Comparison of ENCODE assay signal across 9 mouse cellular contexts in the genomic region with DNA sequence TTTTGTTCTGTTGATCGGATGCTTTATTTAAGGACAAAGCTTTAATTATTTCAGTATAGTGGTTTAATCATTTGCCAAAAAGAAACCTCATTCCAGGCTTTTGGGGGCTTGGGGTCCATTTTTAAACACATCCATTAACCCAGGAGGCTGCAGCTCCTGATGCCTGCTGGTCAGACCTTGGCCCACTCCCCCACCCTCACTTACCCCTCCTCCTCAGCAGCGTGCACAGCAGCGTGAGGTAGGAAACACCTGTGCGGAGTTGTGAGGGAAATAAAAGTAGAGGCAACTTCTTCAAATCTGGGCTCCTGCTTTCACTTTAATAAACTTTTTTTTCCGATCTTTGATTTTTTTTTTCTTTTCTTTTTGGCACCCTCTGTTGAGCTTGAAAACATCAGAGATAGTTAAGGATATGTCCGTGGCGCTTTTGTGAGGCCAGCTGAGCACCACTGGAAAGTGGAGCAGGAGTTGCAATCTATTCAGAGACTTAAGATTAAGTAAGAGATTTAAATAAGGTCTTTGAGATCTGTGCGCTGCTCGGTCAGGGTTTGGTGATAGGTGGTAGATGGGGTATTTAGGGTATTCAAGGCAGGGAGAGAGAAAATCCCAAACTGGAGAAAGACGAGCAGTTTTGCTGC.
DNase-seq lines count a peak whose midpoint lies in the region; ATAC-seq and TF ChIP-seq lines count a peak whose summit lies in the region.
"Had no signal": no experiment of that assay in that cellular context is flagged by ENCODE, and none has a peak within 500 bp of the region (broad histone marks: within the 10 kb centered on the region; RNA-seq: fewer than 3 reads in every experiment).

No protein-coding gene starts in this region.

- TF ChIP-seq CTCF in lung, embryonic 14.5 days (IDR thresholded peaks at IDR 0.05; ENCODE audit: low read depth) = no peak

- DNase-seq in cerebellum, adult 18-20 months = peak; percentile 45 to 48
- no peak for DNase-seq in cerebellum, adult 11 months
- DNase-seq in lung, embryonic 14.5 days = peak; percentile 30
- no peak for DNase-seq in lung, postnatal 25 days (ENCODE audit: low spot score)
- DNase-seq in hindbrain, embryonic 10.5 days (ENCODE audit: low spot score) = no peak
- no peak for DNase-seq in layer of hippocampus, postnatal 14 days (ENCODE audit: low spot score in 2 of 2)
- DNase-seq in right cerebral cortex, postnatal 36 days (ENCODE audit: low spot score in 2 of 2) = no peak
- DNase-seq: kidney, postnatal 25 days had no signal

- H3K36me3 ChIP-seq in lung, embryonic 14.5 days (ENCODE audit: insufficient read depth) = no peaks in the 10 kb centered on the region
- H3K36me3 ChIP-seq in hindbrain, embryonic 10.5 days = no peaks in the 10 kb centered on the region
- no peaks in the 10 kb centered on the region for H3K36me3 ChIP-seq in neural tube, embryonic 12.5 days

- ATAC-seq in lung, embryonic 14.5 days (ENCODE audit: insufficient read depth) = peak; percentile 62; the same call in 1 of the 2 replicates
- no peak for ATAC-seq in neural tube, embryonic 12.5 days (ENCODE audit: low FRiP score, low read depth)

- peak overlapping the region; percentile 35; the same call in 1 of the 2 replicates for H3K9ac ChIP-seq in lung, embryonic 14.5 days
- no peak overlapping the region for H3K9ac ChIP-seq in neural tube, embryonic 12.5 days

- H3K4me1 ChIP-seq in lung, embryonic 14.5 days (ENCODE audit: insufficient read depth) = no peaks in the 10 kb centered on the region
- H3K4me1 ChIP-seq in hindbrain, embryonic 10.5 days (replicated peaks) = peaks cover 51% of the 10 kb centered on the region
- peaks cover 31% of the 10 kb centered on the region for H3K4me1 ChIP-seq in neural tube, embryonic 12.5 days

- no peaks in the 10 kb centered on the region for H3K9me3 ChIP-seq in lung, embryonic 14.5 days (ENCODE audit: low read depth, low read length)
- no peaks in the 10 kb centered on the region for H3K9me3 ChIP-seq in hindbrain, embryonic 10.5 days
- no peaks in the 10 kb centered on the region for H3K9me3 ChIP-seq in neural tube, embryonic 12.5 days

- peak overlapping the region; percentile 25; the same call in 1 of the 2 replicates for H3K27ac ChIP-seq in lung, embryonic 14.5 days (ENCODE audit: low read depth)
- peak overlapping the region; percentile 95 for H3K27ac ChIP-seq in hindbrain, embryonic 10.5 days
- no peak overlapping the region for H3K27ac ChIP-seq in neural tube, embryonic 12.5 days

- peak overlapping the region; percentile 22 for H3K4me3 ChIP-seq in lung, embryonic 14.5 days (ENCODE audit: low read depth, low read length)
- H3K4me3 ChIP-seq in hindbrain, embryonic 10.5 days = peak overlapping the region; percentile 64
- H3K4me3 ChIP-seq in neural tube, embryonic 12.5 days = peak overlapping the region; percentile 32; the same call in 1 of the 2 replicates

- WGBS in lung, embryonic 14.5 days = 22% methylated on average over 10 of the region's 10 CpGs
- WGBS in hindbrain, embryonic 10.5 days = 31% methylated on average over 10 of the region's 10 CpGs
- WGBS in neural tube, embryonic 12.5 days = 32% methylated on average over 10 of the region's 10 CpGs

- H3K27me3 ChIP-seq in lung, embryonic 14.5 days (ENCODE audit: insufficient read depth, low read length) = no peaks in the 10 kb centered on the region
- peaks cover 3% of the 10 kb centered on the region; the same call in 1 of the 2 replicates for H3K27me3 ChIP-seq in hindbrain, embryonic 10.5 days (ENCODE audit: insufficient read depth, poor library complexity, severe bottlenecking)
- H3K27me3 ChIP-seq in neural tube, embryonic 12.5 days (replicated peaks) = no peaks in the 10 kb centered on the region

- peak overlapping the region; percentile 59 for H3K4me2 ChIP-seq in lung, embryonic 14.5 days
- H3K4me2 ChIP-seq in neural tube, embryonic 12.5 days (replicated peaks) = peak overlapping the region; percentile 72

Comparison
In these comparisons a context has a peak if more than half of its experiments do, and no peak if none do; other contexts are left out.
1. DNase-seq: peak in cerebellum, adult 18-20 months (2 of 2) and lung, embryonic 14.5 days (single experiment); none in cerebellum, adult 11 months (single experiment), lung, postnatal 25 days (single experiment), hindbrain, embryonic 10.5 days (single experiment), layer of hippocampus, postnatal 14 days (0 of 2) and right cerebral cortex, postnatal 36 days (0 of 2).
2. Peak in every context shown above with its lines, with median percentiles within 50 percentile points of each other: H3K4me3 ChIP-seq.